Mouse (Mus musculus): ENCODE data around the gene Ap1g1. TPM values are rescaled to one million over a fixed set of nuclear protein-coding genes. Genes with fewer than 3 reads are reported as not detected.

The Ap1g1 gene
- total RNA-seq, 1 experiment from 2014 or later, result 71.5 TPM

- ATAC-seq (replicated peaks; ENCODE audit: insufficient number of reproducible peaks, low FRiP score, low TSS enrichment, poor library complexity, severe bottlenecking), result no peak
Measured at GRCm38 (mm10) chr8:109778993-109779421, 653 bp downstream of the Ap1g1 start.

- no peak for ATAC-seq (replicated peaks; ENCODE audit: insufficient number of reproducible peaks, low FRiP score, low TSS enrichment, poor library complexity, severe bottlenecking)
Measured at GRCm38 (mm10) chr8:109779431-109780228, 1.3 kb downstream of the Ap1g1 start.

- ATAC-seq (replicated peaks; ENCODE audit: insufficient number of reproducible peaks, low FRiP score, low TSS enrichment, poor library complexity, severe bottlenecking), result no peak
Measured at GRCm38 (mm10) chr8:109780548-109780947, 2.2 kb downstream of the Ap1g1 start.

DNA sequence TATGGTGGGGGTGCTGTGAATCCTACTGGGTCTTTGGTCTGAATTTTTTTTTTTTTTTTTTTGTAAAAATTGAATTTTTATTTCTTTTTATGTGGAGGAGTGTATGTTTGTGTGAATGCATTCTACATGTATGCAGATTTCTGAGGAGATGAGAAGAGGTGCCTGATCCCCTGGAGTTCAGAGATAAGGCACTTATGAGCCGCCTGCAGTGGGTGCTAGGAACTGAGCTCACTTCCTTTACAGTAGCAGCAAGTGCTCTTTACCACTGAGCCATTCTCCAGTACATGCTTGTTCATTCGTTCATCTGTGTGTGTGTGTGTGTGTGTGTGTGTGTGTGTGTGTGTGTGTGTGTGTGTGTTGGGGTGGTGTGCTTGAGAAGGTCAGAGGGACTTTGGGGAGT lies 12.6 kb downstream of the Ap1g1 start:
- ATAC-seq (replicated peaks; ENCODE audit: insufficient number of reproducible peaks, low FRiP score, low TSS enrichment, poor library complexity, severe bottlenecking), result no peak

DNA sequence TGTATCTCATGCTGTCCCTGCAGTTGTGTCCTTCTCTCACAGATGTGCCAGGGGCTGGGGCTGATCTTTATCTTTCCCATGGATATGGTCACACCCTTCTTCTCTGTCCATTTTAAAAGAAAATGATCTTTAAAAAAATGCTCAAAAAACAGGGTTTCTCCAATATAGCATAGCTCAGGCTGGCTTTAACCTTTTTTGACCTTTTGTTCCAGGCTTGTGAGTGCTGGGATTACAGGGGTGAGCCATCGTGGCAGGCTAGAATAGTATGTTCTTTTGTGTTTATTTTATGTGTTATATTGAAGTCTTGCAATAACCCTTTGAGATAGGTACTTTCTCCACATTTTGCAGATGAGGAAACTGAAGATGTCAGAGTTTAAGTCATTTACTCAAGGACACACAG lies 16.8 kb downstream of the Ap1g1 start:
- no peak for ATAC-seq (replicated peaks; ENCODE audit: insufficient number of reproducible peaks, low FRiP score, low TSS enrichment, poor library complexity, severe bottlenecking)

DNA sequence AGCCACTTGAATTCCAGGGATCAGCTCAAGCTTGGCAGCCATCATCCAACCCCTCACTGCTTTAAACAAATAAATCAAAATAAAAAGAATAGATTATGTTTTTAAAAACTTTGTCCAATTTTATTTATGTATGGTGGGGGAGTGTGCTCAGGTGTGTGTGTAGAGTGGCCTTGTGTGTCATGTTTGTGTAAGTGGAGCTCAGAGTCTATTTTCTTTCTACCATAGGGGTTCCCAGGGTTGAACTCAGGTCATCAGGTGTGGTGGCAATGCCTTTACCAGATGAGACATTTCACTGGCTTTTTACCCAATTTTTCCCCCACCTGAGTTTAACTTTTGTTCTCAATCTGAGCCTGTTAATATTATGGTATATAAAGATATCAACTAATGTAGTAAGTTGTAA lies 20.4 kb downstream of the Ap1g1 start:
- ATAC-seq (replicated peaks; ENCODE audit: insufficient number of reproducible peaks, low FRiP score, low TSS enrichment, poor library complexity, severe bottlenecking), result no peak

GRCm38 (mm10) chr8:109799245-109799644 lies 20.9 kb downstream of the Ap1g1 start:
- no peak for ATAC-seq (replicated peaks; ENCODE audit: insufficient number of reproducible peaks, low FRiP score, low TSS enrichment, poor library complexity, severe bottlenecking)

DNA sequence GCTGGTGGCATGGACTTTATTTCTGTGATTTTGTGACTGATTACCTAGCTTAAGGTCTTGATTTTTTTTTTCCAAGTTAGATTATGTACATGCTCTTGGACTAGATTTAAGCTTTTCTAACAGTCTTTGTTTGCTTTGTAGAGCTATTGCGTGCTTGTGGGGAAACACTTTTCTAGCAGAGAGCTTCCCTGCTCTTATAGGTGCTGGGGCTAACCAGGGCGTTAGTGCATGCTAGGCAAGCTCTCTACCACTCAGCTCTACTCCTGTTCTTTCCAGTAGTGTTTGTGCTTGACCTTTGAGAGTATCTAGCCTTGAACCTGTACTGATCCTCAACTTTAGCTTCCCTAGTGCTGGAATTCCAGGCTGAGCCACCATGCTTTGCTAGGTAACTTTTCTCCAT lies 22.0 kb downstream of the Ap1g1 start:
- no peak for ATAC-seq (replicated peaks; ENCODE audit: insufficient number of reproducible peaks, low FRiP score, low TSS enrichment, poor library complexity, severe bottlenecking)

DNA sequence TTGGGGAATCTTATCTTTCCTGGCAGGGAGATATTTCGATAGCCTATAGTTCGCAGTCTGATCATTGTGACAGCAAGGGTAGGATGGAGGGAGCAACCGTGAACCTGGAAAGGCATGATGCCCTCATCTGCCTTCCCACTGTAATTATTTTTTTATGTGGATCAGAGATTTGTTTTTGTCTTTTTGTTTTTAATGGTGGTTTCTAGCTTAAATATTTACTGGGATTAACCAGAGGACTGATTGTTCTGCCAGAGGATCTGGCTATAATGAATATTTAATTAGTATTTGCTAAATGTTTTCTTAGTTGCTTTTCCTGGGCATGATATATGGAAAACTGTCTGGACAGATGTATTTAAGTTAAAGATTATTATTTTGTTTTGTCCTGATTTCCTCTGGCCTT lies 24.9 kb downstream of the Ap1g1 start:
- no peak for ATAC-seq (replicated peaks; ENCODE audit: insufficient number of reproducible peaks, low FRiP score, low TSS enrichment, poor library complexity, severe bottlenecking)

- no peak for ATAC-seq (replicated peaks; ENCODE audit: insufficient number of reproducible peaks, low FRiP score, low TSS enrichment, poor library complexity, severe bottlenecking)
Measured at GRCm38 (mm10) chr8:109803801-109804200, 25.4 kb downstream of the Ap1g1 start.

- ATAC-seq (replicated peaks; ENCODE audit: insufficient number of reproducible peaks, low FRiP score, low TSS enrichment, poor library complexity, severe bottlenecking), result no peak
Measured at GRCm38 (mm10) chr8:109806522-109806921, 28.2 kb downstream of the Ap1g1 start.

DNA sequence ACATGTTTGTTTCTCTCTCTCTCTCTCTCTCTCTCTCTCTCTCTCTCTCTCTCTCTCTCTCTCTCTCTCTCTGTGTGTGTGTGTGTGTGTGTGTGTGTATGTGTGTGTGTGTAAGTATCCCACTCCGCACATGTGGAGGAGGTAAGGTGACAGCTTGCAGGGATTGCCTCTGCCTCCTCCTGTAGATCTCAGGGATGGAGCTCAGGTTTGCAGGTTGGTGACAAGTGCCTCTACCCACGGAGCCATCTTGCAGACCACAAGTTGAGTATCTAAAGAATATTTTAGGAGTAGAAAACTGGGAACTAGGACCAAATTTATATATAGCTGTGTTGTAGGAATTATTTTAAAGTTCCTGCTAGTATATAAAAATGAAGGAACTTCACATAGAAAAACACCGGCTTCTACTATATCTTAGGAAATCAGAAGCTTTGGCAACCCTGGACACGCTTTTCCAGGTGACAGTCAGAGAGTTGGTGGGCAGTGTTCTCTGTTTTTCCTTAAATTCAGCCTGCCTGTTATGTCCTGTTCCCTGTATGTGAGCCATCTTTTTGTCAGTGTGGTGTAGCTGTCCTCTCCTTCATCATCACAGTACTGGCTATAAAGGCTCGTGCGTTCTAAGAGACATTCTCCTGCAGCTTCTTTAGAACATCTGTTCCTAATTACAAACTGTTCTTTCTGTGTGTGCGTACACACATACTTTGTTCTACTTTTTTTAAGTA lies 29.2 kb downstream of the Ap1g1 start:
- no peak for ATAC-seq (replicated peaks; ENCODE audit: insufficient number of reproducible peaks, low FRiP score, low TSS enrichment, poor library complexity, severe bottlenecking)

- no peak for ATAC-seq (replicated peaks; ENCODE audit: insufficient number of reproducible peaks, low FRiP score, low TSS enrichment, poor library complexity, severe bottlenecking)
Measured at GRCm38 (mm10) chr8:109808120-109808447, 29.7 kb downstream of the Ap1g1 start.

DNA sequence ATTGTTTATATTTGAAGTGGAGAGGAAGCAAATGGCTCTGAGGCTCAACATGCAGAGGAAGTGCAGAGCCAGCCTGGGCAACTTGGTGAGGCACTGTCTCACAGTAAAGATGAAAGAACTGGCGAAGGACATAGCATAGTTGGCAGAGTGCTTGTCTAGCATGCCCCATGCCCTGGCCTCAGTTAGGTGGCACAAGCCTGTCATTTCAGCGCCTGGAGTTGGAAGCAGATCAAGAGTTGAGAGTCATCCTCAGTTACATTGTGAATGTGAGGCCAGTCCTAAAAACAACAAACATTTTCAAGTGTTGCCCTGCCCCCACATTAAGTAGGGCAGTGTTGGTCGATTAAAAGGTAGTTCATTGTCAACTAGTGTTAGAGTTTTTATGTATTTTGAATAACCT lies 32.1 kb downstream of the Ap1g1 start:
- ATAC-seq (replicated peaks; ENCODE audit: insufficient number of reproducible peaks, low FRiP score, low TSS enrichment, poor library complexity, severe bottlenecking), result no peak

DNA sequence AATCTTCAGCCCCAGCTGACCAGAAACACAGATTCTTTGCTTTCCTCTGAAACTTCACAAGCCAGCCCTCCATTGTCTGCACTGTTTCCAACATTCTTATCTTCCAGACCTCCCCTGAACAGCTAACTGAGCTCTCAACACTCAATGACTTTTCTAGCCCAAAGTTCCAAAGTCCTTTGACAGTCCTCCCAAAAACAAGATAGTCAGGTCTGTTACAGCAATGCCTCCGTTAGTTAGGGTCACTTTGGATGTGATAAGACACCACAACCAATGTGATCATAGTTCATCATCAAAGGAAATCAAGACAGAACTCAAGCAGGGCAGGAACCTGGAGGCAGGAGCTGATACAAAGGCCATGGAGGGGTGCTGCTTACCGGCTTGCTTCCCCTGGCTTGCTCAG lies 36.9 kb downstream of the Ap1g1 start:
- no peak for ATAC-seq (replicated peaks; ENCODE audit: insufficient number of reproducible peaks, low FRiP score, low TSS enrichment, poor library complexity, severe bottlenecking)

GRCm38 (mm10) chr8:109817933-109818332 lies 39.6 kb downstream of the Ap1g1 start:
- no peak for ATAC-seq (replicated peaks; ENCODE audit: insufficient number of reproducible peaks, low FRiP score, low TSS enrichment, poor library complexity, severe bottlenecking)

- ATAC-seq (replicated peaks; ENCODE audit: insufficient number of reproducible peaks, low FRiP score, low TSS enrichment, poor library complexity, severe bottlenecking), result no peak
Measured at GRCm38 (mm10) chr8:109823561-109823960, 45.2 kb downstream of the Ap1g1 start.

GRCm38 (mm10) chr8:109839822-109840221 lies 61.5 kb downstream of the Ap1g1 start:
- no peak for ATAC-seq (replicated peaks; ENCODE audit: insufficient number of reproducible peaks, low FRiP score, low TSS enrichment, poor library complexity, severe bottlenecking)

- no peak for ATAC-seq (replicated peaks; ENCODE audit: insufficient number of reproducible peaks, low FRiP score, low TSS enrichment, poor library complexity, severe bottlenecking)
Measured at GRCm38 (mm10) chr8:109842468-109842867, 64.1 kb downstream of the Ap1g1 start.

DNA sequence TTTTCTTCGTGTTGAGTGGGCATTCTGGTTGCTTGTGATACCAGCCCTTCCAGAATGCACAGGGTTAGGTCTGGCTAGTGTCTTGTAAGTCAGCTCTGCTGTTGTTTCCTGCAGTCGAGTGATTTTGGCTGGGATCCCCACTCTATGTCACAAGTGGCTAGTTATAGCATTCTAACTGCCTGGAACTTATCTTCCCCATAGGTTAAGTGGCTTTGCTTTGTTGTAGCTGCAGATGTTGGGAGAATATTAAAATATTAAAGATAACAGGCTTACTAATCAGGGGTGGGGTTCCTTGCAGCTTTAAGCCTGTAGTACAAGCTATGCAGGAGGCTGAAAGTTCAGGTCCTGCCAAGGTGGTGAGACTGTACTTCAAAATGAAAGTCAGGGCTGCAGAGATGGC lies 69.5 kb downstream of the Ap1g1 start:
- no peak for ATAC-seq (replicated peaks; ENCODE audit: insufficient number of reproducible peaks, low FRiP score, low TSS enrichment, poor library complexity, severe bottlenecking)

Data from monocyte, adult 5-6 weeks (primary cell).